Mouse (Mus musculus) cerebellum, adult 2 months (tissue): ENCODE data around the gene Rab25.

ENCODE experiments used
- CTCF ChIP-seq: fragments of 200-500 bp; IDR thresholded peaks from 2 replicates; pipeline ENCODE4 v1.5.1; 2011; ENCODE audit warnings: low read depth, mild to moderate bottlenecking, control low read depth, low read length, moderate library complexity, borderline replicate concordance; ENCODE audit not compliant: insufficient read depth
- POLR2A ChIP-seq: fragments of 200-500 bp; IDR thresholded peaks from 2 replicates; pipeline ENCODE4 v1.6.1; 2011; ENCODE audit warnings: low read length, control low read depth, borderline replicate concordance; ENCODE audit not compliant: insufficient read depth

DNA sequence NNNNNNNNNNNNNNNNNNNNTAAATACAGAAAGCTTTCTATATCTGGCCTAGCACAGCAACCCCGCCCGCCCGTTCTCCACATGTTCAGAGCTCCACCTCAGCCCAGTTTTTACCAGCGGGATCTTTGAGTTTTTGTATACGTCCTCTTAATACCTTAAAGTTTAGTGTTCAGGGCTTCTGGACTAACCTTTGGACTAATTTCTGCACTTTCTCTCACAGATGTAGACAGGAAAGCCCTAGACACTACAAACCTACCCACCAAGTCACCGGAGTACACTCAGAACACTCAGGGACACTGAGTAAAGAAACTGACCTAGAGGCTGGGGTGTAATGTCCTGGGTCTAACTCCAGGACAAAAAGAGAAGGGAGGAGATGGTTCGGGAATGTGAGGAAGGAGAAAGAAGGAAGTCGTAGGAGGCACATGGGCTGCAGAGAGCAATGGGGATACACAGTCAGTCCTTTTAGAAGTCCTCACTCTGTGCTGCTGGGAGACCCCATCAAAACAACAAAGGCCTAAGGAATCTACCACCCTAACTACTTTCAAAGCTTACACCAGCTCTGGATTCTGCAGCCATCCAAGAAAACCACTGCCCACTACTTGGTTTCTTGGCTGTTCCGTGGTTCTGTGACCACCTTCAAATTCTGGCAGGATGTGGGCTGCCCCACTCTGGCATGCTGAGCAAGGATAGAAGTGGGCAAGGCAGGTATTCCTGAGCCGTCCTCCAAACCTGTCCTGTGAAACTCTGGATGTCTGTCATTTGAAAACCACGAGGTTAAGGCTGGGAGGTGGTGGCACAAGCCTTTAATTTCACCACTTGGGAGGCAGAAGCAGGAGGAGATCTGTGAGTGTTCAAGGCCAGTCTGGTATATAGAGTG is 54.2 kb downstream of the Rab25 start:
- TF ChIP-seq POLR2A (no peak), CTCF (no peak)
